Mouse (Mus musculus) lung, adult 2 months (tissue): ENCODE data around the gene Cacng4.

Experiments used
- CTCF ChIP-seq: fragments of 200-500 bp; IDR thresholded peaks from 2 replicates; pipeline ENCODE4 v1.5.1; 2011; ENCODE audit warnings: mild to moderate bottlenecking, low read length, control low read depth; ENCODE audit not compliant: insufficient read depth
- POLR2A ChIP-seq: fragments of 200-500 bp; IDR thresholded peaks from 2 replicates; pipeline ENCODE4 v1.6.1; 2011; ENCODE audit warnings: low read depth, mild to moderate bottlenecking, control low read depth, low read length, borderline replicate concordance; ENCODE audit errors: extremely low read depth

- TF ChIP-seq CTCF (no peak), POLR2A (no peak)
Measured at GRCm38 (mm10) chr11:107806058-107806457, 11.7 kb upstream of the Cacng4 start.
